Mouse (Mus musculus): Measurements from ENCODE around the gene Psmd12.

Gene Psmd12

GRCm38 (mm10) chr11:107510362-107511269, 31.3 kb downstream of the Psmd12 start:
- WGBS: 16% methylated on average over 18 of the region's 18 CpGs

GRCm38 (mm10) chr11:107511954-107512353, 32.7 kb downstream of the Psmd12 start:
- 38% methylated on average over 5 of the region's 5 CpGs for WGBS

- WGBS: 36% methylated on average over 10 of the region's 10 CpGs
Measured at GRCm38 (mm10) chr11:107513047-107513446, 33.8 kb downstream of the Psmd12 start.

GRCm38 (mm10) chr11:107516387-107516786, 37.1 kb downstream of the Psmd12 start:
- 96% methylated on average over 2 of the region's 2 CpGs for WGBS

- 89% methylated on average over 5 of the region's 5 CpGs for WGBS
Measured at GRCm38 (mm10) chr11:107518645-107519429, 39.6 kb downstream of the Psmd12 start.

GRCm38 (mm10) chr11:107521153-107521552, 41.9 kb downstream of the Psmd12 start:
- 65% methylated on average over 1 of the region's 1 CpGs for WGBS

GRCm38 (mm10) chr11:107524966-107525365, 45.7 kb downstream of the Psmd12 start:
- 71% methylated on average over 1 of the region's 1 CpGs for WGBS

GRCm38 (mm10) chr11:107527632-107528031, 48.3 kb downstream of the Psmd12 start:
- 93% methylated on average over 3 of the region's 3 CpGs for WGBS

GRCm38 (mm10) chr11:107529320-107529719, 50.0 kb downstream of the Psmd12 start:
- 52% methylated on average over 8 of the region's 8 CpGs for WGBS

- WGBS: 89% methylated on average over 4 of the region's 4 CpGs
Measured at GRCm38 (mm10) chr11:107531445-107531844, 52.2 kb downstream of the Psmd12 start.

GRCm38 (mm10) chr11:107532271-107532670, 53.0 kb downstream of the Psmd12 start:
- WGBS: 57% methylated on average over 5 of the region's 5 CpGs

- WGBS: 93% methylated on average over 4 of the region's 4 CpGs
Measured at GRCm38 (mm10) chr11:107538994-107539393, 59.7 kb downstream of the Psmd12 start.

GRCm38 (mm10) chr11:107540339-107540738, 61.1 kb downstream of the Psmd12 start:
- 59% methylated on average over 1 of the region's 1 CpGs for WGBS

GRCm38 (mm10) chr11:107545747-107546476, 66.6 kb downstream of the Psmd12 start:
- 42% methylated on average over 13 of the region's 13 CpGs for WGBS

- under 1% methylated on average over 37 of the region's 37 CpGs for WGBS
Measured at GRCm38 (mm10) chr11:107546667-107547301, 67.5 kb downstream of the Psmd12 start.

GRCm38 (mm10) chr11:107547351-107548203, 68.3 kb downstream of the Psmd12 start, which contains the start of gene Helz:
Gene Helz, plus strand, starts transcription at chr11:107547930.
- 1% methylated on average over 70 of the region's 70 CpGs for WGBS

- 3% methylated on average over 39 of the region's 39 CpGs for WGBS
Measured at GRCm38 (mm10) chr11:107548204-107548975, 69.1 kb downstream of the Psmd12 start.

Measured in cerebral cortex, adult 2 months (tissue).